Mouse (Mus musculus): ENCODE measurements around the gene Map6.

DNA sequence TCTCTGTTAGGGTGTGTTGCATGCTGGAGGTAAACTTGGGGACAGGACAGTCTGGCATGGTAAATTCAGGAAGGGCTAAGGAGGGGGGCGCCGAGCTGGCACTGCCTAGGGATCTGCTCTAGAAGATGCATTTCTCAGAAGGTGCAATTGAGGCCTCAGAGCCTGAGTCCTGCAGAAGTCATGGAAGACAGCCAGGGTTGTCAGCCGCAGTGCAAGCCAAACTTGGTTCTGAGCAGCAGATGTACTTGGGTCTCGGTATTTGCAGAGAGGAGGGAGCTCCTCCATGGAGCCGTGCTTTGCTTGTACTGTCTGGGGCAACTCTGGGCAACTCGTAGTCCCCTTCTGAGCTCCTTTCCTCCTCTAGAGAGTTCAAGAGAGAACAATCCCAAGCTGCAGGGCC, 58.9 kb downstream of the Map6 start:
- TF ChIP-seq CTCF (IDR thresholded peaks at IDR 0.05; ENCODE audit: low read depth): no peak
- TF ChIP-seq EP300 (IDR thresholded peaks at IDR 0.05; ENCODE audit: low read depth): no peak

All from liver, embryonic 14.5 days (tissue).